10 mouse cellular contexts compared by ENCODE assay signal in genomic region chr14:28525566-28525965, GRCm38 (mm10).
"Had no signal": no experiment of that assay in that cellular context is flagged by ENCODE, and none has a peak within 500 bp of the region (broad histone marks: within the 10 kb centered on the region; RNA-seq: fewer than 3 reads in every experiment).

No protein-coding gene starts in this region.

- H3K9ac ChIP-seq: liver, embryonic 12.5 days; lung, embryonic 14.5 days; midbrain, embryonic 12.5 days; stomach, embryonic 15.5 days had no signal

- H3K4me1 ChIP-seq: liver, embryonic 12.5 days; megakaryocyte, embryonic 14.5 days; stomach, embryonic 15.5 days had no signal

- H3K36me3 ChIP-seq: liver, embryonic 12.5 days; stomach, embryonic 15.5 days had no signal

- H3K27me3 ChIP-seq: liver, embryonic 12.5 days; stomach, embryonic 15.5 days had no signal

- H3K9me3 ChIP-seq: liver, embryonic 12.5 days; midbrain, embryonic 12.5 days; stomach, embryonic 15.5 days had no signal

- H3K27ac ChIP-seq: layer of hippocampus, adult 2 months; liver, embryonic 12.5 days; midbrain, embryonic 12.5 days; stomach, embryonic 15.5 days had no signal

- ATAC-seq: liver, embryonic 12.5 days had no signal

- H3K4me2 ChIP-seq: liver, embryonic 12.5 days; lung, embryonic 14.5 days; midbrain, embryonic 12.5 days; stomach, embryonic 15.5 days had no signal

- DNase-seq: kidney, postnatal 10 days; kidney, postnatal 4 days; lung, embryonic 14.5 days; right cerebral cortex, postnatal 14 days; thymus, postnatal 36 days had no signal

- H3K4me3 ChIP-seq: layer of hippocampus, adult 2 months; liver, embryonic 12.5 days; megakaryocyte, embryonic 14.5 days; midbrain, embryonic 12.5 days; stomach, embryonic 15.5 days had no signal
